Mouse (Mus musculus) spleen, postnatal 36 days (tissue): ENCODE results near the gene Calr.
"Not testable (repeated sequence)": the region's sequence is repeated elsewhere in the genome, so short reads cannot be mapped to it uniquely, and the experiment has no call there.

ENCODE experiments used
- DNase-seq, 2 experiments: peaks; one replicate each; pipeline ENCODE4 v3.0.0; 2022; ENCODE audit warnings: low spot score in 2 of 2, mixed read lengths in 1 of 2

Calr gene

GRCm38 (mm10) chr8:84844397-84845070 lies 2.2 kb downstream of the Calr start:
- no peak for DNase-seq

- DNase-seq: no peak
Measured at GRCm38 (mm10) chr8:84841514-84841913, 5.2 kb downstream of the Calr start.

- DNase-seq: peak; percentile 92 to 93
Measured at GRCm38 (mm10) chr8:84840248-84840999, 6.3 kb downstream of the Calr start, which contains the start of gene Rad23a. Rad23a (minus strand) TSS chr8:84840665.

- no peak for DNase-seq
Measured at GRCm38 (mm10) chr8:84839875-84840247, 6.9 kb downstream of the Calr start.

- no peak for DNase-seq
Measured at GRCm38 (mm10) chr8:84839411-84839810, 7.3 kb downstream of the Calr start.

GRCm38 (mm10) chr8:84838513-84838912 lies 8.2 kb downstream of the Calr start:
- DNase-seq: peak; percentile 70 to 84

- DNase-seq: no peak
Measured at GRCm38 (mm10) chr8:84837912-84838470, 8.7 kb downstream of the Calr start.

GRCm38 (mm10) chr8:84837149-84837911 lies 9.4 kb downstream of the Calr start:
- no peak for DNase-seq

- DNase-seq: no peak
Measured at GRCm38 (mm10) chr8:84834866-84835855, 11.6 kb downstream of the Calr start.

- DNase-seq: no peak
Measured at GRCm38 (mm10) chr8:84834002-84834865, 12.5 kb downstream of the Calr start.

GRCm38 (mm10) chr8:84832759-84833742 lies 13.7 kb downstream of the Calr start:
- DNase-seq: no peak

- DNase-seq: peak; percentile 85 to 86
Measured at GRCm38 (mm10) chr8:84832034-84832717, 14.6 kb downstream of the Calr start.

- peak; percentile 71 to 77 for DNase-seq
Measured at GRCm38 (mm10) chr8:84831490-84831889, 15.2 kb downstream of the Calr start, which contains the start of gene Gadd45gip1. Gadd45gip1 (plus strand) TSS chr8:84831522.

GRCm38 (mm10) chr8:84826518-84826917 lies 20.2 kb downstream of the Calr start:
- not testable (repeated sequence) for DNase-seq

GRCm38 (mm10) chr8:84825636-84826035 lies 21.1 kb downstream of the Calr start:
- DNase-seq: peak; percentile 73 to 75

GRCm38 (mm10) chr8:84823653-84824052 lies 23.1 kb downstream of the Calr start:
- peak; percentile 51 to 67 for DNase-seq

- no peak for DNase-seq
Measured at GRCm38 (mm10) chr8:84822723-84823122, 24.0 kb downstream of the Calr start, which contains the start of gene Dand5. Dand5 (minus strand) TSS chr8:84822823.

- DNase-seq: no peak
Measured at GRCm38 (mm10) chr8:84816117-84816516, 30.6 kb downstream of the Calr start.
